Mouse (Mus musculus): Measurements from ENCODE around the gene Gdf10. TPM values are rescaled to one million over a fixed set of nuclear protein-coding genes. Genes with fewer than 3 reads are reported as not detected.

Gene Gdf10
- polyA plus RNA-seq (2016; fragmentation: Nextera tagmentation; extraction: Ambion mirVana) = 12.5 and 14.6 TPM in 2 replicates

DNA sequence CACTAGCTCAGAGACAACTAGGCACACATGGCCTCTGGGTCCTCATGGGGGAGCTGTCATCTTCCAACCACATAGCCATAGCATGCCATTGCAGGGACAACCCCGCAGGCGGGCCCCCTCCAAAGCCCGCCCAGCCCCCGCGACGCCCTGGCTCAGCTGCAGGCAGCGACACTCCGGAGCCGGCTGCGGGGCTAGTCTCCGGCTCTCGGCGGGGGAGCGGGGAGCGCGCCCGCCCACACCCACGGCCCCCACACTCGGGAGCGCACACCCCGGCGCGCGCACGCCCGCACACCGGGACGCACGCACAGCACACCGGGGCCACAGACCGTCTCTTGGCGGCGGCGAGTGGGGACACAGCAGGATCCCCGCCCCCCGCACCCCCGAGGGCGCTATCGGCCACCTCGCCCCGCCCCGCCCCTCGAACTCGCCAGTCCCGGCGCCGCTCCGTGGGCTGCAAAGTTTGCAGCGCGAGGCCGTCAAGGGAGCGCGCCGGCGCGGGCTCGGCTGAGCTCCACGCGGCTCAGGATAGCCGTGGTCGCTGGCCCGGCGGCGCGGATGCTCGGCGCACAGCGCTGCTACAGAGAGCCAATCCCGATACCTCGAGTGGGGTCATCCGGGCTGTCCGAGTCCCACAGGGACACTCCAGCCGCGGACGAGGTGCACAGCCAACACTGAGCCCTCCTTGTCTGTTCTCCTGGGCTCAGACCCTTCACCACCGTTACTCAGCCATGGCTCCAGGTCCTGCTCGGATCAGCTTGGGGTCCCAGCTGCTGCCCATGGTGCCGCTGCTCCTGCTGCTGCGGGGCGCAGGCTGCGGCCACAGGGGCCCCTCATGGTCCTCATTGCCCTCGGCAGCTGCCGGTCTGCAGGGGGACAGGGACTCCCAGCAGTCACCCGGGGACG is at the start of gene Gdf10:
Gdf10 (plus strand) TSS at position 420 of the 903 bp plus-strand sequence.
- Histone ChIP-seq H3K4me2 (replicated peaks) (peak within 1 kb of the TSS; percentile 92), H3K27me3 (replicated peaks) (peaks cover 37% of the 10 kb centered on the region), H3K4me1 (peaks cover 44% of the 10 kb centered on the region), H3K27ac (no peak within 1 kb of the TSS), H3K9ac (peak within 1 kb of the TSS; percentile 61), H3K4me3 (peak within 1 kb of the TSS; percentile 51), H3K36me3 (no peaks in the 10 kb centered on the region), H3K9me3 (no peaks in the 10 kb centered on the region)
- peak; percentile 67 for ATAC-seq (ENCODE audit: low FRiP score, low read depth)
- WGBS = under 1% methylated on average over 79 of the region's 85 CpGs

GRCm38 (mm10) chr14:33878826-33879225 is 44.6 kb upstream of the Gdf10 start:
- Histone ChIP-seq H3K9ac (no peak overlapping the region), H3K27ac (no peak overlapping the region), H3K36me3 (no peaks in the 10 kb centered on the region), H3K27me3 (replicated peaks) (no peaks in the 10 kb centered on the region), H3K4me2 (replicated peaks) (no peak overlapping the region), H3K4me3 (no peak overlapping the region), H3K4me1 (no peaks in the 10 kb centered on the region), H3K9me3 (no peaks in the 10 kb centered on the region)
- ATAC-seq (ENCODE audit: low FRiP score, low read depth) = no peak
- 94% methylated on average over 1 of the region's 1 CpGs for WGBS

GRCm38 (mm10) chr14:33880236-33880635 is 43.2 kb upstream of the Gdf10 start:
- no peak for ATAC-seq (ENCODE audit: low FRiP score, low read depth)
- no peak overlapping the region for H3K4me3 ChIP-seq
- no peaks in the 10 kb centered on the region for H3K9me3 ChIP-seq
- H3K9ac ChIP-seq = no peak overlapping the region
- H3K27me3 ChIP-seq (replicated peaks) = no peaks in the 10 kb centered on the region
- WGBS = 93% methylated on average over 3 of the region's 3 CpGs
- H3K4me1 ChIP-seq = no peaks in the 10 kb centered on the region
- H3K4me2 ChIP-seq (replicated peaks) = no peak overlapping the region
- no peaks in the 10 kb centered on the region for H3K36me3 ChIP-seq
- no peak overlapping the region for H3K27ac ChIP-seq

DNA sequence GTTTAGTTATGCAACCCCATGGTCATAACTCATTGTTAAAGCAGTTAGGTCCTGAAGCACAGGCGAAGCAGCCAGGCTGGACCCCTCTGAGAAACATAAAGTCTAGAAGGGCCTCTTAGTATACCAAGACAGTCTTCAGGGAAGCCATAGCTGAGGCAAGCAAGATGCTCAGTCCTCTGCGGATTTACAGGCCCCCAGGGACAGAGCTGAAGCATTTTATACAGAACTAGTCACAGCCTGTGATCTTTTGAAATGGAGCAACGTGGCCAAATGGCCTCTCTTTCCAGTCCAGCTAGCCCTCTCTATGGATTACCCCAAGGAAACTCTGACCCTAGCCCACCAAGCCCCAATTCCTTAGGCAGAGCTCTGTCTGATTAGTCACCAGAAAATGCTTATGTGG is 41.9 kb upstream of the Gdf10 start:
- Histone ChIP-seq H3K9me3 (no peaks in the 10 kb centered on the region), H3K4me2 (replicated peaks) (no peak overlapping the region), H3K9ac (no peak overlapping the region), H3K27ac (no peak overlapping the region), H3K4me3 (no peak overlapping the region), H3K36me3 (no peaks in the 10 kb centered on the region), H3K27me3 (replicated peaks) (no peaks in the 10 kb centered on the region), H3K4me1 (no peaks in the 10 kb centered on the region)
- ATAC-seq (ENCODE audit: low FRiP score, low read depth) = no peak
- 63% methylated on average over 3 of the region's 3 CpGs for WGBS

DNA sequence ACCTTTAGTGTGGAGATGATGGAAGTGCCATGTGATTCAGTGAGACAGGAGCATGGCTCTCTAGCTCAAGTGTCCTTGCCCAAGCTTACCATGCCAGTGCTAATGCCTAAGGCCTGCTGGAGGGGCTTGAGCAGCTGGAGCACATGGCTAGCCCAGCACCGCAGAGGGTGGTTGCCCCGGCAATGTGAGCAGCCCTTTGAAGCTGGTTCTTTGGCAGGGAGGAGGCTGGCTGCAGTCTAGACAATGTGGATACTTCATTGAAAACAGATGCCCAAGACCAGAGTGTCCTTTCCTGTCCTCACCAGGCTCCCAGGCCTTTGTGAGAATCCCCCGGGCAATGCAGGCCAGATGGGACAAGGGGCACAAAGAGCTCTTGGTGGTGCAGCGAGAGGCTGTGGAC is 40.3 kb upstream of the Gdf10 start:
- H3K4me3 ChIP-seq = no peak overlapping the region
- H3K4me1 ChIP-seq = no peaks in the 10 kb centered on the region
- no peaks in the 10 kb centered on the region for H3K9me3 ChIP-seq
- WGBS = 85% methylated on average over 4 of the region's 4 CpGs
- H3K9ac ChIP-seq = no peak overlapping the region
- no peak overlapping the region for H3K27ac ChIP-seq
- H3K27me3 ChIP-seq (replicated peaks) = no peaks in the 10 kb centered on the region
- no peak for ATAC-seq (ENCODE audit: low FRiP score, low read depth)
- no peaks in the 10 kb centered on the region for H3K36me3 ChIP-seq
- no peak overlapping the region for H3K4me2 ChIP-seq (replicated peaks)

DNA sequence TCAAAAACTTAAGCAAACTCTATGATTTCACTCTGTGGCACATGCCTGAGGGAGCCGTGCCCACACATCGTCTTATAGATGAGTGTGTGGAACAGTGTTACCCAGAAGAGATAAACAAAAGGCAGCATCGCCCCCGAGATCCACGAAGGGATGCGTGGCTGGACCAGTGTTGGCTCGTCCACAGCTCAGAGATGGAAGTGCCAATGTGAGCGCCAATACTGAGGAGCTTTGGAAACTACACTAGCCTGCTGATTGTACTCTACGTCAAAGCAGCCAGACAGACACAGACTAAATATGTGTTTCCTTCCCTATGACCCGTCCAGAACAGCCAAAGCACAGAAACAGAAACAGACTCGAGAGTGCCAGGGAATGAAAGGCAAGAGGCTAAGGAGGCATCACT is 37.9 kb upstream of the Gdf10 start:
- Histone ChIP-seq H3K27ac (no peak overlapping the region), H3K4me1 (peaks cover 3% of the 10 kb centered on the region; the same call in 1 of the 2 replicates), H3K9me3 (no peaks in the 10 kb centered on the region), H3K9ac (no peak overlapping the region), H3K4me3 (no peak overlapping the region), H3K27me3 (replicated peaks) (no peaks in the 10 kb centered on the region), H3K36me3 (no peaks in the 10 kb centered on the region), H3K4me2 (replicated peaks) (no peak overlapping the region)
- 83% methylated on average over 11 of the region's 11 CpGs for WGBS
- no peak for ATAC-seq (ENCODE audit: low FRiP score, low read depth)

GRCm38 (mm10) chr14:33888387-33889035 is 34.9 kb upstream of the Gdf10 start:
- no peak overlapping the region for H3K4me3 ChIP-seq
- H3K36me3 ChIP-seq = no peaks in the 10 kb centered on the region
- no peaks in the 10 kb centered on the region for H3K27me3 ChIP-seq (replicated peaks)
- no peak overlapping the region for H3K4me2 ChIP-seq (replicated peaks)
- 66% methylated on average over 11 of the region's 11 CpGs for WGBS
- H3K9me3 ChIP-seq = no peaks in the 10 kb centered on the region
- peaks cover 3% of the 10 kb centered on the region; the same call in 1 of the 2 replicates for H3K4me1 ChIP-seq
- ATAC-seq (ENCODE audit: low FRiP score, low read depth) = no peak
- no peak overlapping the region for H3K27ac ChIP-seq
- no peak overlapping the region for H3K9ac ChIP-seq

GRCm38 (mm10) chr14:33889971-33890370 is 33.4 kb upstream of the Gdf10 start:
- Histone ChIP-seq H3K36me3 (no peaks in the 10 kb centered on the region), H3K9me3 (no peaks in the 10 kb centered on the region), H3K9ac (no peak overlapping the region), H3K4me1 (peaks cover 3% of the 10 kb centered on the region; the same call in 1 of the 2 replicates), H3K4me3 (no peak overlapping the region), H3K27ac (no peak overlapping the region), H3K27me3 (replicated peaks) (no peaks in the 10 kb centered on the region), H3K4me2 (replicated peaks) (no peak overlapping the region)
- WGBS = 81% methylated on average over 3 of the region's 3 CpGs
- no peak for ATAC-seq (ENCODE audit: low FRiP score, low read depth)

- 89% methylated on average over 3 of the region's 3 CpGs for WGBS
- no peak for ATAC-seq (ENCODE audit: low FRiP score, low read depth)
- Histone ChIP-seq H3K4me3 (no peak overlapping the region), H3K4me1 (peaks cover 3% of the 10 kb centered on the region; the same call in 1 of the 2 replicates), H3K27ac (no peak overlapping the region), H3K36me3 (no peaks in the 10 kb centered on the region), H3K9ac (no peak overlapping the region), H3K4me2 (replicated peaks) (no peak overlapping the region), H3K9me3 (no peaks in the 10 kb centered on the region), H3K27me3 (replicated peaks) (no peaks in the 10 kb centered on the region)
Observed at GRCm38 (mm10) chr14:33891507-33891906, 31.9 kb upstream of the Gdf10 start.

- H3K4me1 ChIP-seq = no peaks in the 10 kb centered on the region
- H3K27ac ChIP-seq = no peak overlapping the region
- H3K4me3 ChIP-seq = no peak overlapping the region
- no peak for ATAC-seq (ENCODE audit: low FRiP score, low read depth)
- no peak overlapping the region for H3K4me2 ChIP-seq (replicated peaks)
- H3K9me3 ChIP-seq = no peaks in the 10 kb centered on the region
- H3K36me3 ChIP-seq = no peaks in the 10 kb centered on the region
- WGBS = over 99% methylated on average over 5 of the region's 5 CpGs
- no peaks in the 10 kb centered on the region for H3K27me3 ChIP-seq (replicated peaks)
- H3K9ac ChIP-seq = no peak overlapping the region
Observed at GRCm38 (mm10) chr14:33895777-33896176, 27.6 kb upstream of the Gdf10 start.

DNA sequence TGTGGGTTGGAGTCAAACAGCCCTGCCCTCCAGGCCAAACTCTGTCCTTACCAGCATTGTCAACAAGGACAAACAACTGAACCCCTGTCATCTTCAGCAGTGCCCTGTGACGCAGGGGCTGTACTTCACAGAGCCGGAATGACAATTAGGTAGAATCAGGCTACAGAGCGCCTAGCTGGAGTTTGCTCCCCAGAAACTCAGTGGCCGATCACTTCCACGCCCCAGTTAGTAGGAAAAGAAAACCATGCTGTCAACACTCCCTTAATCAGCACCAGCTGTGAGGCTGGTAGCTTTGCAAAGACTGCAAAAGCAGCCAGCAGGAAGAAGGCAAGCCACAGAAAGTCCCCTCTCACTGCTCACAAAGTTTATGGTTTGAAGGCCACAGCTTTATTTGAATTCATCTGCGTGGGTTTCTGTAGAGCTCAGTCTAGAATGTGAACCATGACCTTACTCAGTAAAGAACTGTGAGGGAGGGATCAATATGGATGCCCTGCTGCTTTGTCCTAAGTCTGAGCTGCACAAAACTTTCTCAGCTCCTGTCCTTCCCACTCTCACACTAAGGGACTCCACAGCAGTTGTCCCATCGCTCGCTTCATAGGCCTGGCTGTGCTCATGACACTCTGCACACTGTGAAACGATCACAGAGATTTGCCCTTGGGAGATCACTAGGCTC is 26.6 kb upstream of the Gdf10 start:
- Histone ChIP-seq H3K4me1 (no peaks in the 10 kb centered on the region), H3K9ac (no peak overlapping the region), H3K4me2 (replicated peaks) (no peak overlapping the region), H3K4me3 (no peak overlapping the region), H3K27me3 (replicated peaks) (no peaks in the 10 kb centered on the region), H3K36me3 (no peaks in the 10 kb centered on the region), H3K9me3 (no peaks in the 10 kb centered on the region), H3K27ac (no peak overlapping the region)
- 44% methylated on average over 9 of the region's 9 CpGs for WGBS
- no peak for ATAC-seq (ENCODE audit: low FRiP score, low read depth)

GRCm38 (mm10) chr14:33902783-33903182 is 20.6 kb upstream of the Gdf10 start:
- Histone ChIP-seq H3K4me2 (replicated peaks) (no peak overlapping the region), H3K9ac (no peak overlapping the region), H3K9me3 (no peaks in the 10 kb centered on the region), H3K4me3 (no peak overlapping the region), H3K27me3 (replicated peaks) (no peaks in the 10 kb centered on the region), H3K36me3 (no peaks in the 10 kb centered on the region), H3K27ac (no peak overlapping the region), H3K4me1 (no peaks in the 10 kb centered on the region)
- no peak for ATAC-seq (ENCODE audit: low FRiP score, low read depth)
- 90% methylated on average over 4 of the region's 4 CpGs for whole genome bisulfite sequencing

Data from neural tube, embryonic 12.5 days (tissue).